Mouse (Mus musculus) forebrain, embryonic 16.5 days (tissue): ENCODE measurements at regions not wholly inside any gene's neighbourhood (a gene's known extent, or its start where the extent isn't known, plus 50 kb on each side); places are given as distances from the start of the nearest gene placed in this dataset.

ENCODE experiments used
- ATAC-seq: fragments of 200-750 bp; cut with Nextera tagmentation; 2 replicates; pipeline ENCODE4 v1.8.0; 2017; ENCODE audit warnings: mild to moderate bottlenecking, moderate library complexity
- H3K27ac ChIP-seq: fragments of 300-500 bp; sonication (generic); 2 replicates; pipeline ENCODE4 v1.5.1; 2014; ENCODE audit warnings: low read length, control low read depth
- H3K27me3 ChIP-seq: fragments of 300-500 bp; sonication (generic); replicated peaks from 2 replicates; pipeline ENCODE4 v1.6.1; 2014; ENCODE audit warnings: low read length; ENCODE audit not compliant: control insufficient read depth, insufficient read depth
- H3K36me3 ChIP-seq: fragments of 300-500 bp; sonication (generic); 2 replicates; pipeline ENCODE4 v1.6.1; 2014; ENCODE audit not compliant: control insufficient read depth, insufficient read depth
- H3K4me1 ChIP-seq: fragments of 300-500 bp; sonication (generic); replicated peaks from 2 replicates; pipeline ENCODE4 v1.6.1; 2014; ENCODE audit warnings: low read length; ENCODE audit not compliant: control insufficient read depth, insufficient read depth
- H3K4me2 ChIP-seq: fragments of 300-500 bp; sonication (generic); 2 replicates; pipeline ENCODE4 v1.6.1; 2014; ENCODE audit warnings: mild to moderate bottlenecking, low read length, control low read depth
- H3K4me3 ChIP-seq: fragments of 300-500 bp; sonication (generic); replicated peaks from 2 replicates; pipeline ENCODE4 v1.5.1; 2014; ENCODE audit warnings: mild to moderate bottlenecking, low read length, control low read depth
- H3K9ac ChIP-seq: fragments of 300-500 bp; sonication (generic); replicated peaks from 2 replicates; pipeline ENCODE4 v1.6.1; 2014; ENCODE audit warnings: low read depth, low read length, control low read depth
- H3K9me3 ChIP-seq: fragments of 300-500 bp; sonication (generic); 2 replicates; pipeline ENCODE4 v1.6.1; 2016; ENCODE audit warnings: low read length; ENCODE audit not compliant: control insufficient read depth
- WGBS: fragments of 180-500 bp; shearing (Covaris S2); extraction: QIAGEN DNeasy Blood & Tissue Kit; methylation state at CpG from one replicate; pipeline ENCODE4 v1.1.7; 2014; 5-methylcytosine and 5-hydroxymethylcytosine counted together

GRCm38 (mm10) chr11:92743191-92743590, 354.6 kb upstream of the Car10 start:
- H3K36me3 ChIP-seq: no peaks in the 10 kb centered on the region
- no peak overlapping the region for H3K27ac ChIP-seq
- WGBS: 22% methylated on average over 2 of the region's 2 CpGs
- H3K4me2 ChIP-seq: no peak overlapping the region
- no peak overlapping the region for H3K9ac ChIP-seq
- no peaks in the 10 kb centered on the region for H3K9me3 ChIP-seq
- no peaks in the 10 kb centered on the region for H3K27me3 ChIP-seq
- 0 out of 2 replicates have a peak, but pooled peaks cover 3% of the 10 kb centered on the region for H3K4me1 ChIP-seq
- H3K4me3 ChIP-seq: no peak overlapping the region
- ATAC-seq: no peak

- Histone ChIP-seq H3K4me2 (no peak overlapping the region), H3K27me3 (no peaks in the 10 kb centered on the region), H3K27ac (no peak overlapping the region), H3K4me3 (no peak overlapping the region), H3K9ac (no peak overlapping the region), H3K4me1 (peaks cover 3% of the 10 kb centered on the region; the same call in 1 of the 2 replicates), H3K36me3 (no peaks in the 10 kb centered on the region), H3K9me3 (no peaks in the 10 kb centered on the region)
- peak; percentile 77 for ATAC-seq
- WGBS: 19% methylated on average over 5 of the region's 5 CpGs
Observed at GRCm38 (mm10) chr11:92758383-92758964, 339.4 kb upstream of the Car10 start.

GRCm38 (mm10) chr11:92769936-92770335, 327.9 kb upstream of the Car10 start:
- Histone ChIP-seq H3K36me3 (no peaks in the 10 kb centered on the region), H3K27ac (no peak overlapping the region), H3K4me3 (no peak overlapping the region), H3K9me3 (no peaks in the 10 kb centered on the region), H3K9ac (no peak overlapping the region), H3K27me3 (no peaks in the 10 kb centered on the region), H3K4me2 (no peak overlapping the region), H3K4me1 (no peaks in the 10 kb centered on the region)
- ATAC-seq: no peak
- 87% methylated on average over 4 of the region's 4 CpGs for WGBS

GRCm38 (mm10) chr11:92772916-92773569, 324.8 kb upstream of the Car10 start:
- no peak overlapping the region for H3K4me3 ChIP-seq
- H3K36me3 ChIP-seq: no peaks in the 10 kb centered on the region
- no peak overlapping the region for H3K9ac ChIP-seq
- H3K4me2 ChIP-seq: no peak overlapping the region
- ATAC-seq: no peak
- 63% methylated on average over 9 of the region's 9 CpGs for WGBS
- no peaks in the 10 kb centered on the region for H3K27me3 ChIP-seq
- H3K9me3 ChIP-seq: no peaks in the 10 kb centered on the region
- no peak overlapping the region for H3K27ac ChIP-seq
- no peaks in the 10 kb centered on the region for H3K4me1 ChIP-seq

GRCm38 (mm10) chr11:92773570-92773929, 324.3 kb upstream of the Car10 start:
- Histone ChIP-seq H3K4me1 (no peaks in the 10 kb centered on the region), H3K4me3 (no peak overlapping the region), H3K4me2 (no peak overlapping the region), H3K36me3 (no peaks in the 10 kb centered on the region), H3K27me3 (no peaks in the 10 kb centered on the region), H3K9ac (no peak overlapping the region), H3K27ac (no peak overlapping the region), H3K9me3 (no peaks in the 10 kb centered on the region)
- ATAC-seq: no peak
- 76% methylated on average over 4 of the region's 4 CpGs for WGBS

GRCm38 (mm10) chr11:92774780-92775179, 323.0 kb upstream of the Car10 start:
- Histone ChIP-seq H3K9me3 (no peaks in the 10 kb centered on the region), H3K4me1 (no peaks in the 10 kb centered on the region), H3K4me2 (no peak overlapping the region), H3K27me3 (no peaks in the 10 kb centered on the region), H3K4me3 (no peak overlapping the region), H3K36me3 (no peaks in the 10 kb centered on the region), H3K27ac (no peak overlapping the region), H3K9ac (no peak overlapping the region)
- 5% methylated on average over 3 of the region's 3 CpGs for WGBS
- ATAC-seq: no peak

- peaks cover 3% of the 10 kb centered on the region; the same call in 1 of the 2 replicates for H3K9me3 ChIP-seq
- no peak overlapping the region for H3K9ac ChIP-seq
- no peaks in the 10 kb centered on the region for H3K27me3 ChIP-seq
- WGBS: 87% methylated on average over 4 of the region's 4 CpGs
- no peak overlapping the region for H3K27ac ChIP-seq
- no peak overlapping the region for H3K4me3 ChIP-seq
- no peak overlapping the region for H3K4me2 ChIP-seq
- H3K4me1 ChIP-seq: no peaks in the 10 kb centered on the region
- no peak for ATAC-seq
- H3K36me3 ChIP-seq: no peaks in the 10 kb centered on the region
Observed at GRCm38 (mm10) chr11:92799267-92799666, 298.6 kb upstream of the Car10 start.
